14 mouse cellular contexts compared by ENCODE assay signal in the genomic region with DNA sequence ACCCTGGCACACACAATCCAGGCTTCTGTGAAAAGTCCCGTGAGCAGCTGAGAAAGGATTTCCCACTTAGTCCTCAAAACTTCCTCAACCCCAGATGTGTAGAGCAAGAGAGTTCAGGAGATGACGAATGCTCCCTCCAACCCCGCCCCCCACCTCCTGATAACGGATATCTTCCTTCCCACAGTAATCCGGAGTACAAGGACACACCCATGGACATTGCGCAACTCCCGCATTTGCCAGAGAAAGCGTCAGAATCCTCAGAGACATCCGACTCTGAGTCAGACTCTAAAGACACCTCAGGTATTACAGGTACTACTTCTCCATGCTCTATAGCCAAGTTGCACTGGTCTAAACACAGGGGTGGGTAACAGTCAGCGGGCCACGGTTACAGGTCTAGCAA.
DNase-seq lines count a peak whose midpoint lies in the region; ATAC-seq and TF ChIP-seq lines count a peak whose summit lies in the region.
"Had no signal": no experiment of that assay in that cellular context is flagged by ENCODE, and none has a peak within 500 bp of the region (broad histone marks: within the 10 kb centered on the region; RNA-seq: fewer than 3 reads in every experiment).

No protein-coding gene starts in this region.

- no peaks in the 10 kb centered on the region for H3K79me3 ChIP-seq in C2C12 (ENCODE audit: low read depth)

- WGBS in kidney, embryonic 14.5 days, result 69% methylated on average over 11 of the region's 11 CpGs
- 42% methylated on average over 11 of the region's 11 CpGs for WGBS in intestine, postnatal 0 days

- H3K4me3 ChIP-seq in kidney, embryonic 14.5 days (ENCODE audit: low read length), result no peak overlapping the region
- H3K4me3 ChIP-seq in C2C12 (ENCODE audit: insufficient read depth, poor library complexity, severe bottlenecking), result no peak overlapping the region
- no peak overlapping the region for H3K4me3 ChIP-seq in intestine, postnatal 0 days (ENCODE audit: low read depth, low read length)
- H3K4me3 ChIP-seq: heart, embryonic 15.5 days; hindbrain, embryonic 12.5 days; limb, embryonic 13.5 days had no signal

- TF ChIP-seq CTCF in C2C12 (IDR thresholded peaks at IDR 0.05; ENCODE audit: control insufficient read depth, insufficient read depth, insufficient read length), result no peak
- TF ChIP-seq CTCF in intestine, postnatal 0 days (IDR thresholded peaks at IDR 0.05; ENCODE audit: low read depth), result no peak

- intact Hi-C loops in left cerebral cortex, postnatal 36 days (cut with DNase I), result loop anchor here (10.0 kb wide), 1 partner anchor 1021 kb away; no protein-coding TSS in a partner anchor

- no peaks in the 10 kb centered on the region for H3K36me3 ChIP-seq in kidney, embryonic 14.5 days (ENCODE audit: control insufficient read depth, insufficient read depth, low read length)
- H3K36me3 ChIP-seq in C2C12 (ENCODE audit: control insufficient read depth, insufficient read depth), result no peaks in the 10 kb centered on the region
- no peaks in the 10 kb centered on the region for H3K36me3 ChIP-seq in intestine, postnatal 0 days (ENCODE audit: control insufficient read depth, insufficient read depth)
- H3K36me3 ChIP-seq: heart, embryonic 15.5 days; limb, embryonic 13.5 days had no signal

- no peaks in the 10 kb centered on the region for H3K9me3 ChIP-seq in kidney, embryonic 14.5 days (ENCODE audit: control insufficient read depth, low read length)
- H3K9me3 ChIP-seq in intestine, postnatal 0 days (ENCODE audit: control insufficient read depth), result no peaks in the 10 kb centered on the region
- H3K9me3 ChIP-seq: heart, embryonic 15.5 days; hindbrain, embryonic 12.5 days; limb, embryonic 13.5 days had no signal

- no peak overlapping the region for H3ac ChIP-seq in C2C12 (ENCODE audit: control insufficient read depth, insufficient read length, low read depth)

- no peak overlapping the region for H3K9ac ChIP-seq in kidney, embryonic 14.5 days (ENCODE audit: low read depth, low read length)
- H3K9ac ChIP-seq in intestine, postnatal 0 days (ENCODE audit: low read depth, low read length), result no peak overlapping the region
- H3K9ac ChIP-seq: heart, embryonic 15.5 days; hindbrain, embryonic 12.5 days; limb, embryonic 13.5 days; lung, embryonic 14.5 days had no signal

- H3K27me3 ChIP-seq in kidney, embryonic 14.5 days (ENCODE audit: control insufficient read depth, insufficient read depth, low read length), result peaks cover 48% of the 10 kb centered on the region
- no peaks in the 10 kb centered on the region for H3K27me3 ChIP-seq in C2C12 (ENCODE audit: control insufficient read depth, insufficient read depth, insufficient read length)
- H3K27me3 ChIP-seq in intestine, postnatal 0 days (replicated peaks; ENCODE audit: control insufficient read depth, insufficient read depth, low read length), result peaks cover 30% of the 10 kb centered on the region

- H3K27ac ChIP-seq in kidney, embryonic 14.5 days (ENCODE audit: low read depth, low read length), result no peak overlapping the region
- H3K27ac ChIP-seq in intestine, postnatal 0 days (ENCODE audit: low read depth, low read length), result no peak overlapping the region
- H3K27ac ChIP-seq: heart, embryonic 15.5 days; hindbrain, embryonic 12.5 days; limb, embryonic 13.5 days had no signal

- DNase-seq in kidney, postnatal 10 days, result peak; percentile 31
- DNase-seq in MEL-GATA-1-ER (ENCODE audit: extremely low read depth, low read depth), result peak; percentile 39
- no peak for DNase-seq in left cerebral cortex, postnatal 36 days (ENCODE audit: low spot score in 2 of 2)
- DNase-seq: cerebellum, postnatal 10 days; gastrocnemius, postnatal 25 days; lung, embryonic 14.5 days; right cerebral cortex, adult 18-20 months had no signal

- no peaks in the 10 kb centered on the region for H3K79me2 ChIP-seq in C2C12 (ENCODE audit: control insufficient read depth, insufficient read depth)

- H3K4me1 ChIP-seq in kidney, embryonic 14.5 days (ENCODE audit: control insufficient read depth, insufficient read depth, low read length), result peaks cover 7% of the 10 kb centered on the region; the same call in 1 of the 2 replicates
- H3K4me1 ChIP-seq in intestine, postnatal 0 days (replicated peaks; ENCODE audit: control insufficient read depth, insufficient read depth, low read length), result 0 out of 2 replicates have a peak, but pooled peaks cover 7% of the 10 kb centered on the region

- no peak overlapping the region for H3K4me2 ChIP-seq in kidney, embryonic 14.5 days (replicated peaks; ENCODE audit: low read depth, low read length)
- no peak overlapping the region for H3K4me2 ChIP-seq in intestine, postnatal 0 days (replicated peaks; ENCODE audit: low read depth)
- H3K4me2 ChIP-seq: heart, embryonic 15.5 days; hindbrain, embryonic 12.5 days; lung, embryonic 14.5 days had no signal

- ATAC-seq in kidney, embryonic 14.5 days (ENCODE audit: low FRiP score, low TSS enrichment), result no peak
- ATAC-seq in intestine, postnatal 0 days, result peak; percentile 75
- ATAC-seq in CD4-positive, CD25-positive, alpha-beta regulatory T cell, adult 4 months, result no peak

TF ChIP-seq in C2C12, 6 proteins besides CTCF, POLR2A, EP300 and RAD21:
- no peak for TF ChIP-seq MYOG (IDR thresholded peaks at IDR 0.05; ENCODE audit: control insufficient read depth, extremely low read depth, insufficient read length)
- no peak for TF ChIP-seq MAX (IDR thresholded peaks at IDR 0.05)
- TF ChIP-seq CEBPB (IDR thresholded peaks at IDR 0.05; ENCODE audit: low read depth), result peak; percentile 73

Comparison
In these comparisons a context has a peak if more than half of its experiments do, and no peak if none do; other contexts are left out.
1. DNase-seq: peak in kidney, postnatal 10 days (single experiment) and MEL-GATA-1-ER (single experiment); none in left cerebral cortex, postnatal 36 days (0 of 2).